Mouse (Mus musculus) layer of hippocampus, adult 6 months (tissue): ENCODE measurements around the gene Mpped2. TPM values are rescaled to one million over a fixed set of nuclear protein-coding genes. Genes with fewer than 3 reads are reported as not detected.

ENCODE experiments used
- long read RNA-seq, 2 experiments: library from polyadenylated mRNA; unstranded; transcript quantifications; one replicate each; pipeline ENCODE4 v2.0.0; 2019 to 2020
- polyA plus RNA-seq: library from polyadenylated mRNA; unstranded; fragments of <200 nt; fragmentation: Nextera tagmentation; gene quantifications from 2 replicates; pipeline ENCODE4 v1.2.3, GENCODE M21; 2021

Mpped2 gene
- polyA plus RNA-seq, result 42.5 and 48.2 TPM in 2 replicates
- long read RNA-seq, experiment 1, transcript Mpped2-202 (7 exons, 2,848 nt), result major isoform, 74 of 115 reads
- long read RNA-seq, experiment 1, transcript Mpped2-201 (7 exons, 1,217 nt), result minor isoform, 5 of 115 reads
- long read RNA-seq, experiment 1, partial matches to known transcripts, result 9 of 115 reads
- long read RNA-seq, experiment 1, other reads (novel, unspliced or antisense), result 26 of 115 reads
- long read RNA-seq, experiment 2, transcript Mpped2-201 (7 exons, 1,217 nt), result minor isoform, 5 of 246 reads
- long read RNA-seq, experiment 2, transcript Mpped2-202 (7 exons, 2,848 nt), result major isoform, 179 of 246 reads
- long read RNA-seq, experiment 2, partial matches to known transcripts, result 7 of 246 reads
- long read RNA-seq, experiment 2, other reads (novel, unspliced or antisense), result 55 of 246 reads

GRCm38 (mm10) chr2:106692783-106693701 lies at the start of gene Mpped2:
Gene Mpped2, plus strand, starts transcription at chr2:106693269.

